Mouse (Mus musculus) embryonic facial prominence, embryonic 12.5 days (tissue): ENCODE measurements at regions not wholly inside any gene's neighbourhood (a gene's known extent, or its start where the extent isn't known, plus 50 kb on each side); places are given as distances from the start of the nearest gene placed in this dataset.

Source experiments
- ATAC-seq: fragments of 200-750 bp; cut with Nextera tagmentation; 2 replicates; pipeline ENCODE4 v1.8.0; 2017; ENCODE audit not compliant: insufficient number of reproducible peaks, insufficient read depth, low FRiP score, low TSS enrichment
- H3K27ac ChIP-seq: fragments of 300-500 bp; sonication (generic); 2 replicates; pipeline ENCODE4 v1.5.1; 2016; ENCODE audit warnings: mild to moderate bottlenecking
- H3K27me3 ChIP-seq: fragments of 300-500 bp; sonication (generic); 2 replicates; pipeline ENCODE4 v1.6.1; 2016; ENCODE audit warnings: mild to moderate bottlenecking, moderate library complexity
- H3K36me3 ChIP-seq: fragments of 300-500 bp; sonication (generic); 2 replicates; pipeline ENCODE4 v1.6.1; 2016; ENCODE audit warnings: mild to moderate bottlenecking
- H3K4me1 ChIP-seq: fragments of 300-500 bp; sonication (generic); 2 replicates; pipeline ENCODE4 v1.6.1; 2016
- H3K4me2 ChIP-seq: fragments of 300-500 bp; sonication (generic); replicated peaks from 2 replicates; pipeline ENCODE4 v1.6.1; 2016; ENCODE audit warnings: mild to moderate bottlenecking, moderate library complexity
- H3K4me3 ChIP-seq: fragments of 300-500 bp; sonication (generic); 2 replicates; pipeline ENCODE4 v1.5.1; 2016; ENCODE audit warnings: mild to moderate bottlenecking
- H3K9ac ChIP-seq: fragments of 300-500 bp; sonication (generic); 2 replicates; pipeline ENCODE4 v1.6.1; 2016; ENCODE audit warnings: mild to moderate bottlenecking, moderate library complexity
- H3K9me3 ChIP-seq: fragments of 300-500 bp; sonication (generic); 2 replicates; pipeline ENCODE4 v1.6.1; 2016; ENCODE audit warnings: mild to moderate bottlenecking, moderate library complexity
- WGBS: fragments of 180-500 bp; shearing (Covaris S2); methylation state at CpG from one replicate; pipeline ENCODE4 v1.1.7; 2016; 5-methylcytosine and 5-hydroxymethylcytosine counted together

GRCm38 (mm10) chr11:65352516-65352915, 82.7 kb upstream of the Myocd start:
- Histone ChIP-seq H3K27me3 (peaks cover 3% of the 10 kb centered on the region; the same call in 1 of the 2 replicates), H3K9ac (no peak overlapping the region), H3K4me1 (peaks cover 6% of the 10 kb centered on the region; the same call in 1 of the 2 replicates), H3K4me2 (no peak overlapping the region), H3K36me3 (no peaks in the 10 kb centered on the region), H3K4me3 (no peak overlapping the region), H3K9me3 (no peaks in the 10 kb centered on the region), H3K27ac (no peak overlapping the region)
- 26% methylated on average over 3 of the region's 3 CpGs for WGBS
- no peak for ATAC-seq

GRCm38 (mm10) chr11:65349013-65349412, 79.2 kb upstream of the Myocd start:
- 52% methylated on average over 5 of the region's 5 CpGs for WGBS
- no peak for ATAC-seq
- H3K4me2 ChIP-seq, result no peak overlapping the region

GRCm38 (mm10) chr11:65341683-65342440, 72.1 kb upstream of the Myocd start:
- 80% methylated on average over 8 of the region's 8 CpGs for WGBS
- Histone ChIP-seq H3K9ac (no peak overlapping the region), H3K4me2 (no peak overlapping the region), H3K36me3 (no peaks in the 10 kb centered on the region), H3K27me3 (no peaks in the 10 kb centered on the region), H3K9me3 (no peaks in the 10 kb centered on the region), H3K4me3 (no peak overlapping the region), H3K4me1 (no peaks in the 10 kb centered on the region), H3K27ac (no peak overlapping the region)
- ATAC-seq, result no peak

More at GRCm38 (mm10) chr11:65349013-65349412, 79.2 kb upstream of the Myocd start:
- Histone ChIP-seq H3K9ac (no peak overlapping the region), H3K9me3 (no peaks in the 10 kb centered on the region), H3K36me3 (no peaks in the 10 kb centered on the region), H3K27ac (no peak overlapping the region), H3K4me1 (peaks cover 6% of the 10 kb centered on the region; the same call in 1 of the 2 replicates), H3K4me3 (no peak overlapping the region), H3K27me3 (peaks cover 3% of the 10 kb centered on the region; the same call in 1 of the 2 replicates)

- no peaks in the 10 kb centered on the region for H3K9me3 ChIP-seq
- 74% methylated on average over 5 of the region's 5 CpGs for WGBS
- ATAC-seq, result no peak
- H3K36me3 ChIP-seq, result no peaks in the 10 kb centered on the region
- H3K4me2 ChIP-seq, result no peak overlapping the region
- H3K9ac ChIP-seq, result no peak overlapping the region
- no peak overlapping the region for H3K4me3 ChIP-seq
- no peak overlapping the region for H3K27ac ChIP-seq
- no peaks in the 10 kb centered on the region for H3K4me1 ChIP-seq
- H3K27me3 ChIP-seq, result no peaks in the 10 kb centered on the region
These were observed 64.5 kb upstream of the Myocd start for GRCm38 (mm10) chr11:65334286-65334685.

GRCm38 (mm10) chr11:65333101-65333500, 63.3 kb upstream of the Myocd start:
- Histone ChIP-seq H3K4me2 (no peak overlapping the region), H3K27me3 (no peaks in the 10 kb centered on the region), H3K36me3 (no peaks in the 10 kb centered on the region), H3K4me1 (no peaks in the 10 kb centered on the region), H3K4me3 (no peak overlapping the region), H3K27ac (no peak overlapping the region), H3K9ac (no peak overlapping the region), H3K9me3 (no peaks in the 10 kb centered on the region)
- 71% methylated on average over 2 of the region's 2 CpGs for WGBS
- ATAC-seq, result no peak

- no peaks in the 10 kb centered on the region for H3K9me3 ChIP-seq
- no peak overlapping the region for H3K4me2 ChIP-seq
- 57% methylated on average over 4 of the region's 4 CpGs for WGBS
- ATAC-seq, result no peak
- H3K36me3 ChIP-seq, result no peaks in the 10 kb centered on the region
- H3K4me1 ChIP-seq, result 0 out of 2 replicates have a peak, but pooled peaks cover 3% of the 10 kb centered on the region
- H3K9ac ChIP-seq, result no peak overlapping the region
- no peaks in the 10 kb centered on the region for H3K27me3 ChIP-seq
- no peak overlapping the region for H3K4me3 ChIP-seq
- no peak overlapping the region for H3K27ac ChIP-seq
These were observed 53.2 kb upstream of the Myocd start for GRCm38 (mm10) chr11:65322877-65323440.
